Mouse (Mus musculus): Measurements from ENCODE around the gene Srrm4. TPM values are rescaled to one million over a fixed set of nuclear protein-coding genes. Genes with fewer than 3 reads are reported as not detected.
"Not testable (repeated sequence)": the region's sequence is repeated elsewhere in the genome, so short reads cannot be mapped to it uniquely, and the experiment has no call there.

The Srrm4 gene
- polyA plus RNA-seq, 1 experiment from 2014 or later: 32.7 TPM

DNA sequence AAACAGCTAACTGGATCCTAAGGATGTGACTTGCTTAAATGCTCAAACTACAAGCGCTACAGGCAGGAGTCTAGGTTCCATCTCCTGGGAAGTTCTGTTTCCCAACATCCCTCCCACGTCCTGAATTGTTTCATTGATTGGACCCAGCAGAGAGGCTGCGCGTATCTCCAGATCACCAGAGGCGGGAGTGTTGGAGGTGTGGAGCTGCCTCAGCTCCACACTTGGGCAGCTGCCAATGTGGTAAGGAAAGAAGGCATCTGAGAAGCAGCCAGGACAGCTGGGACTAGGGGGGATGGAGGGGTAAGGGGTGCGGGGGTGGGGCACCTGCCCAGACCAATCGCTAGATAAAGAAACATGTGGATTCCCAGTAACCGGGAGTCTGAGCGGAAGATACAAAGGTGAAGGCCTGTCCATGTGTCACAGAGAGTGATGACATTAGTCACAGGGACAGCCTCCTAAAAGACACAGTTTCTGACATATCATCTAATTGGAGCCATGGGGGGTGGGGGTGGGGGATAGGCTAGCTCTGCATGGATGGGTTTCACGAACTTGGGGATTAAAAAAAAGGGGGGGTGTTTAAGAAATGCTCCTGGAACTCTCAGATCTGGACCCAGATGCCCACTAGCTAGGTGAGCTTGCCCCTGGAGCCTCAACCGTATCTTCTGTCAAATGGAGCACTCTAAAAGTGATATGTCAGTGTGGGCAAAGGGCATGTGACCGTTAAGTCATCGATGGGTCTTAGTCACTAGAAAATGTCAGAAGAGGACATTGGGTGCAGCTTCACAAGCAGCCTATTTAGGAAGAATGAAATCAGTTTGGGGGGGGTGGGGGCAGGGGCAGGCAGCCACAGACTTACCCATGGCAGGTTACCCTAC lies 156.4 kb downstream of the Srrm4 start:
- H3K9me3 ChIP-seq: no peaks in the 10 kb centered on the region
- H3K27ac ChIP-seq (replicated peaks): no peak overlapping the region
- H3K27me3 ChIP-seq: no peaks in the 10 kb centered on the region
- H3K36me3 ChIP-seq: no peaks in the 10 kb centered on the region
- 48% methylated on average over 13 of the region's 13 CpGs for WGBS
- H3K4me2 ChIP-seq (replicated peaks): no peak overlapping the region
- no peak overlapping the region for H3K4me3 ChIP-seq
- peaks cover 10% of the 10 kb centered on the region for H3K4me1 ChIP-seq
- 0 out of 2 replicates have a peak, but pooled peaks have one; percentile 34 for ATAC-seq (replicated peaks)
- no peak overlapping the region for H3K9ac ChIP-seq (replicated peaks)

DNA sequence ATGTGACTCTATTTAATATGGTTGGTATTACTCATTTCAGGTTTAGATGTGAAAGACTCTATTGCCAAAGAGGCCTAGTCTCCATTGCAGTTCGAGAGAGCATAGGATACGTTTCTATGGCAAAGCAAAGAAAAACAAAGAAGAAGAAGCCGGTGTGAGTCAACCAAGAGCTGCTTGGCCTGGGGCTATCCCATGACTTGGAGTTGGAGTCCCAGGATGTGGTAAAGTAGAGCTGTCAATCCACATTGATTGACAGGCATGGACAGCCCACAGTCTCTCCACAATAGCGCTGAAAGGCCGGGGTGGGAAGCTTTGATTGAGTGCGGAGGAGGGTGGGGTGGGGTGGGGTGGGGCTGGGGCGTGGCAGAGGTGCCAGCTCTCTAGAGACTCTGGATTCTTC lies 158.7 kb downstream of the Srrm4 start:
- Histone ChIP-seq H3K9ac (replicated peaks) (no peak overlapping the region), H3K4me1 (peaks cover 10% of the 10 kb centered on the region), H3K27ac (replicated peaks) (no peak overlapping the region), H3K27me3 (no peaks in the 10 kb centered on the region), H3K36me3 (no peaks in the 10 kb centered on the region), H3K9me3 (no peaks in the 10 kb centered on the region), H3K4me2 (replicated peaks) (no peak overlapping the region), H3K4me3 (no peak overlapping the region)
- 54% methylated on average over 7 of the region's 7 CpGs for WGBS
- no peak for ATAC-seq (replicated peaks)

DNA sequence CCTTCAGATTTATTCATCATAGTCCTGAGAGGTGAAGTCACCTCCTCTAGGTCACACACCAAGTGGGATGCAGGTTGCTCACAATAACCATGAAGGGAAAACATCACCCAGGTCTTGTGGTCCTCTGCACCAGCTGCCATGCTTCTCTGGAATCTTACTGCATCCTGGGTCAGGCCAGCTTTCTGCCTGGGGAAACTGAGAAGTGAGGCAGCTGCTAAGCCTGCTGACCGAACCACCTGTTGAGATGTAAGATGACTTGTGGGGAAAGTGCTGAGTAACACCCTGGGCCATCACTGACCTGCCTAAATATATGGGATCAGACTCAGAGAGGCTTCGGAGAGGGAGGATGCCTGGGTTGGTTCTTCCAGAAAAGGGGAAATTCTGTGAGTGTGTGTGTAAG lies 164.9 kb downstream of the Srrm4 start:
- ATAC-seq (replicated peaks): no peak
- no peaks in the 10 kb centered on the region for H3K9me3 ChIP-seq
- no peaks in the 10 kb centered on the region for H3K36me3 ChIP-seq
- no peak overlapping the region for H3K4me3 ChIP-seq
- no peak overlapping the region for H3K9ac ChIP-seq (replicated peaks)
- H3K27ac ChIP-seq (replicated peaks): no peak overlapping the region
- H3K4me2 ChIP-seq (replicated peaks): no peak overlapping the region
- 91% methylated on average over 2 of the region's 2 CpGs for WGBS
- peaks cover 12% of the 10 kb centered on the region for H3K4me1 ChIP-seq
- no peaks in the 10 kb centered on the region for H3K27me3 ChIP-seq

DNA sequence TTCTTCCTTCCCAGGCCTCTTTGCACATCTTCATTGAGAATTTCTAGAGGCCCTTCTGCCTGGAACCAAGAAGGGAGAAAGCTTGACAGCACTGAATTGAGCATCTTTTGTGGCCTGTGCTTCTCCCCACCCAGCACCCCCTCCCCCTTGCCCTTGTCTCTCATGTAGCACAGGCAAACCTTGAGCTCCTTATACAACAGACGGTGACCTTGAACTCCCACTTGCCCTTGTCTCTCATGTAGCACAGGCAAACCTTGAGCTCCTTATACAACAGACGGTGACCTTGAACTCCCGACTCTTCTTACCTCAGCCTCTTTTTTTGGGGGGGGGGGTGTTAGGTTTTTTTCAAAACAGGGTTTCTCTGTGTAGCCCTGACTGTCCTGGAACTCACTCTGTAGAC lies 165.9 kb downstream of the Srrm4 start:
- H3K9me3 ChIP-seq, H3K4me3 ChIP-seq: not testable (repeated sequence)
- peaks cover 15% of the 10 kb centered on the region for H3K4me1 ChIP-seq

DNA sequence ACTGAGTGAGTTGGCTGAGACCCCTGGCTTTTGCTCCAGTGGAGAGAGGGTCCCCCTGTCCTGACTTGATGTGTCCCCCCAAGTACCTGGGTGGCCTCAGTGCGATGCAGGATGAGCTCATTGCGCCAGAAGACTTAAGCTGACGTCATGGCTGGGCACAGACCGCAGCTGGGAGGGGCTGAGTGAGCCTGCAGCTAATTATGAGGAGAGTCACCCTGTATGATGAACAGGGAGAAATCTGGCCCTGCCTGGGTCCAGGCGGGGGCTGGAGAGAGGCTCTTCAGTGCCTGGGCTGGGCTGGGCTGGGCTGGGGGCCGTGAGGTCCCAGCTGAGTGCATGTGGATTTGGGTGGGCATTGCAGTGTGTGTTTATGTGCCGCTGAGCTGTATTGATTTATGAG lies 166.3 kb downstream of the Srrm4 start:
- no peak overlapping the region; the same call in 1 of the 2 replicates for H3K27ac ChIP-seq (replicated peaks)
- H3K4me3 ChIP-seq: no peak overlapping the region
- 41% methylated on average over 7 of the region's 7 CpGs for WGBS
- 0 out of 2 replicates have a peak, but pooled peaks have one; percentile 33 for ATAC-seq (replicated peaks)
- peaks cover 19% of the 10 kb centered on the region for H3K4me1 ChIP-seq
- no peaks in the 10 kb centered on the region for H3K27me3 ChIP-seq
- no peaks in the 10 kb centered on the region for H3K9me3 ChIP-seq
- H3K36me3 ChIP-seq: no peaks in the 10 kb centered on the region
- no peak overlapping the region for H3K9ac ChIP-seq (replicated peaks)
- no peak overlapping the region for H3K4me2 ChIP-seq (replicated peaks)

More for the DNA sequence above, 165.9 kb downstream of the Srrm4 start:
- 81% methylated on average over 3 of the region's 3 CpGs for WGBS
- not testable (repeated sequence) for H3K9ac ChIP-seq (replicated peaks); H3K27ac ChIP-seq (replicated peaks); H3K4me2 ChIP-seq (replicated peaks); H3K36me3 ChIP-seq; H3K27me3 ChIP-seq; ATAC-seq (replicated peaks)

DNA sequence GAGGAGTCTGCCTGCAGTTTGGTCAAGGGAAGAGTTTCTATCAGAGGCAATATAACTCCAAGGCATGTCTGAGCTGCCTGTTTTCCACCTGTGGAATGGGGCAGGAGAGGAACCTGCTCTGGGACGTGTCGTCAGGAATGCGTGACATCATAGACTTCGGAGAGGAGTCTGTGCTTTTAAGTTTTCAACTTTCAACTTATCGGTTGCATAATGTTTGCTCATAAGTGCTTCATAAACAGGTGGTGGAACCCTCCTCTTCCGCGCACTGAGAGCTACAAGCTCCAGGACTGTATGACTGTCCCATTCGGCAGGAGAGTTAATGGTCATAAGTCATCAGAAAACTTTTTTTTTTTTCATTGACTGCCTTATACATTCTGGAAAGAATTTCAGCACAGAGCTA lies 167.9 kb downstream of the Srrm4 start:
- Histone ChIP-seq H3K27me3 (no peaks in the 10 kb centered on the region), H3K4me3 (no peak overlapping the region), H3K4me1 (peaks cover 27% of the 10 kb centered on the region), H3K9ac (replicated peaks) (no peak overlapping the region), H3K9me3 (no peaks in the 10 kb centered on the region), H3K27ac (replicated peaks) (no peak overlapping the region), H3K36me3 (no peaks in the 10 kb centered on the region), H3K4me2 (replicated peaks) (no peak overlapping the region)
- 85% methylated on average over 8 of the region's 8 CpGs for WGBS
- ATAC-seq (replicated peaks): no peak

DNA sequence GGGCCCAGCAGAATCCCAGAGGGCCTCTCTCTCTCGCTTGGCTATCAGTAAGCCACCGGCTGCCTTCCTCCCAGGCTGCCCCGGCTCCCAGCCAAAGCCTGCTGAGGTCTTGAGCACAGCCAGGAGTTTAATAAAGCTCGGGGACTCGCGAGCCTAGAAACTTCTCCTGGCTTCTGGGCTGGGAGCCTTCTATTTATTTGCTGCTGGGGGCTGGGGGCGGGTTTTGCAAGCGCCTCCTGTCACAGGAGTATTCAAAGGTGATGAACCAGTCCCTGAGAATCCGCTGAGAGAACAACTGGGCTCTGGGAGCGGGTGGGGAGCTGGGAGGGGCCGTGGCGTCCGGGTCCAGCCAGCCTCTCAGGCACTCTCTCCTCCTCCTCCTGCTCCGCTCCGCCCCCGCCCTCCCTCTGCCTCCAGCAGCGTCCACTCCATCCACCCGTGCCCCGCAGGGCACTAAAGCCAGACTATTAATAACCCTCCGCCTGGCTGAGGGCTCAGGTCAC lies 168.9 kb downstream of the Srrm4 start, which contains the start of gene Hspb8:
TSS of gene Hspb8 (minus strand) at position 166 of the 503 bp plus-strand sequence.
- Histone ChIP-seq H3K4me1 (peaks cover 29% of the 10 kb centered on the region), H3K27me3 (no peaks in the 10 kb centered on the region), H3K4me3 (peak within 1 kb of the TSS; percentile 5; the same call in 1 of the 2 replicates), H3K9ac (replicated peaks) (no peak within 1 kb of the TSS), H3K27ac (replicated peaks) (peak within 1 kb of the TSS; percentile 42), H3K4me2 (replicated peaks) (peak within 1 kb of the TSS; percentile 34), H3K9me3 (no peaks in the 10 kb centered on the region), H3K36me3 (no peaks in the 10 kb centered on the region)
- WGBS: 1% methylated on average over 19 of the region's 20 CpGs
- ATAC-seq (replicated peaks): peak; percentile 38; the same call in 1 of the 2 replicates

DNA sequence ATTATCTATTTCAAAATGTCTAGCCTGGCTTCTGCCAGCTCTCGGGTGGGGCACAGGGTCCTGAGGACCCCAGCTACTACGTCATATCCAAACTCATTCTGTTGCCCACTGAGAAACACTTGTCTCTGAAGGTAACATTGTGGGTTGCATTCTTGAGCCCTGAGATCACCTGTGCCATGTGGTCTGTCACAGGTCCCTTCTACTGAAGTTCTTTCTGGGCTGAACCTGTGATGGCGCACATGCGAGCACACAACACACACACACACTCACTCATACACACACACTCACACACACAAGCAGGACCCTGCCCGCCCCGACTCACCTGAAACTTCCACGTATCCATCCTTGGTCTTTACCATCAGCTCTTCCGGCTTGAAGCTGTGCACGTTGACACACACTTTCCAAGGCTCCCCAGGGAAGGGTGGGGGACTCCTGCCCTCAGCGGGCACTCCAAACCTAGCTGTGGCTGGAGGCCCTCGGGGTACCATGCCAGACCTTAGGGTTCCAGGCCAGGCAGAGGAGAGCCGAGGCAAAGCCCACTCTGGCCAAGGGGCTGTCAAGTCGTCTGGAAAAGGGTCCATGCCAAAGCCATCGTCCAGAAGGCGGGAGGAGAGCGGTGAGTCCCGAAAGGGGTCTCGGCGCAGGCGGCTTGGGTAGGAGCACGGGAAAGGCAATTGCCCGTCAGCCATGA lies 169.7 kb downstream of the Srrm4 start:
- Histone ChIP-seq H3K4me1 (peaks cover 29% of the 10 kb centered on the region), H3K36me3 (no peaks in the 10 kb centered on the region), H3K4me3 (peak overlapping the region; percentile 5; the same call in 1 of the 2 replicates), H3K9ac (replicated peaks) (no peak overlapping the region), H3K9me3 (no peaks in the 10 kb centered on the region), H3K4me2 (replicated peaks) (peak overlapping the region; percentile 34), H3K27me3 (no peaks in the 10 kb centered on the region), H3K27ac (replicated peaks) (peak overlapping the region; percentile 42; the same call in 1 of the 2 replicates)
- WGBS: 53% methylated on average over 22 of the region's 22 CpGs
- ATAC-seq (replicated peaks): no peak

DNA sequence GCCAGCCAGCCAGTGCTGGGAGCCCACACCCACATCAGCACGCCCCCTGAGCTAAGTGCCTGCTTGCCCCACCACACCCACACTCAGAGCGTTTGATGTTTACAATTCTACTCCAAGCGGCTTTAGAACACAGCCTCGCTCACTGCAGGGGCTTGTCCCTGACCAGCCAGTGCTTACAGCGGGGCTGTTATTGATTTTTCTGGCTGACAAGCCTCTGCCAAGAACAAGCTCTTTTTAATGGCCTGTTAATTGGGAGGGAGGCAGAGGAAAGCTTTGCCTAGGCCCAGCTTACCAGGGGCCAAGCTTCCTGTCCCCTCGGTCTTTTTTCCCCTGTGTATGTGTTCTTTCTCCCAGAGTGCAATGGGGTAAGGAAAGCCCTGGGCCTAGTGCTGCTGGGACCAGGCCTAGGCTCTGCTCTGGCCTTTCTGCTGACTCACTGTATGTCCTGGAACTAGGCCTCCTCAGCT lies 170.8 kb downstream of the Srrm4 start:
- no peak overlapping the region for H3K4me3 ChIP-seq
- 4% methylated on average over 6 of the region's 6 CpGs for WGBS
- H3K27me3 ChIP-seq: no peaks in the 10 kb centered on the region
- no peak overlapping the region for H3K9ac ChIP-seq (replicated peaks)
- H3K9me3 ChIP-seq: no peaks in the 10 kb centered on the region
- H3K4me1 ChIP-seq: peaks cover 32% of the 10 kb centered on the region
- peak; percentile 80 for ATAC-seq (replicated peaks)
- H3K27ac ChIP-seq (replicated peaks): peak overlapping the region; percentile 53
- no peak overlapping the region for H3K4me2 ChIP-seq (replicated peaks)
- H3K36me3 ChIP-seq: no peaks in the 10 kb centered on the region

DNA sequence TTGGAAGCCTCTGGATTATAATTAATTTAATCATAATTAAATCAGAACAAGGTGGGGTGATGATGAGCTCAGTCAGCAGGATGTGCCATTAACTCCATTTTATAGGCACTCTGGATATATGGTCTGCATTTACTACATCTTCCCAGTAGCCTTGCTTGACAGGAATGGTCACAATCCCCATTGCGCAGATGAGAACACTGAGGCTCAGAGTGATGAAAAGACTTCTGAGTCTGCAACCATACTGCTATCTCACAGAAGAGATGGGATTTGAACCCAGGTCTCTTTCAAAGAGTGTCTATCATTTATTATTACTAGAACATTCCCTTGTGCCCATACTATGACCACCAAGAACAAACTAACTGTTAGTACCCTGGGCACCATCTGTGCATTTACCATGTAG lies 171.4 kb downstream of the Srrm4 start:
- Histone ChIP-seq H3K4me3 (no peak overlapping the region), H3K9ac (replicated peaks) (no peak overlapping the region), H3K4me2 (replicated peaks) (no peak overlapping the region), H3K27ac (replicated peaks) (peak overlapping the region; percentile 53), H3K4me1 (peaks cover 34% of the 10 kb centered on the region), H3K9me3 (no peaks in the 10 kb centered on the region), H3K27me3 (no peaks in the 10 kb centered on the region), H3K36me3 (no peaks in the 10 kb centered on the region)
- ATAC-seq (replicated peaks): no peak
- WGBS: 98% methylated on average over 1 of the region's 1 CpGs

DNA sequence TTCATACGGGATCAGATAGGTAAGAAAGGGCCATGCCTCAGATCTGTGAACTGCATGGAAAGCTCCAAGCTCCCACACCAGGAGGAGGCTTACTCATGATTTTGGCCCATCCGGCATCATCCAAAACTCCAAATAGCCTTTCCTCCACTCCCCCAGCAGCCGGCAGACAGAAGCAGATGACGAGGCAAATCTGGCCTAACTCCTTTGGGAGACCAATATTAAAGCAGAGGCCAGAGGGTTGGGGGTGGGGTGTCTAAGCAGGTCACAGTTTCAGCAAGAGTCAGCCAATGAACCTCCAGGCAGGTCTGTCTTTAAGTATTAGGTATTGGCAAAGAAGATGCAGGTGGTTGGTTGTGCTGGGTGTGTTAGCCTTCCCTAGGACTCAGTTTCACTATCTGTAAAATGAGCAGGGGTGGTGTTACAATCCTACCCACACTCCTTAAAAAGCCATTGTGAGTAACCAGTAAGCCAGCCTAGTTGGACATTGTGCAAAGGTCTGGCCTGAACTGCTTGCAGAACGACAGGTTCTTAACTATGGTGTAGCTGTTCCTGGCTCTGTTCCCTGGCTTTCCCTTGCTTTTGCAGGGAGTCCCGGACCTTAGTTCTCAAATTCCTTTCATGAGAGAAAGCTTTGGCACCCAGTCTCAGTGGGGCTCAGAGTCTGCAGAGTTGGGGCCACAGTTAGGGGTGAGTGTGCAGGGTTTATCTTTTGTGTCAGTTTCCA lies 172.1 kb downstream of the Srrm4 start:
- no peak for ATAC-seq (replicated peaks)
- Histone ChIP-seq H3K9ac (replicated peaks) (no peak overlapping the region), H3K4me1 (peaks cover 34% of the 10 kb centered on the region), H3K9me3 (no peaks in the 10 kb centered on the region), H3K4me2 (replicated peaks) (no peak overlapping the region), H3K27me3 (no peaks in the 10 kb centered on the region), H3K4me3 (no peak overlapping the region), H3K36me3 (no peaks in the 10 kb centered on the region), H3K27ac (replicated peaks) (no peak overlapping the region)
- WGBS: 49% methylated on average over 6 of the region's 6 CpGs
